Mouse (Mus musculus): ENCODE measurements around the gene Unc5cl.
"Not testable (repeated sequence)": the region's sequence is repeated elsewhere in the genome, so short reads cannot be mapped to it uniquely, and the experiment has no call there.

The Unc5cl gene

GRCm38 (mm10) chr17:48467395-48468231 is 12.9 kb downstream of the Unc5cl start:
- peak; percentile 84 for DNase-seq

GRCm38 (mm10) chr17:48474282-48474681 is 19.6 kb downstream of the Unc5cl start:
- not testable (repeated sequence) for DNase-seq

GRCm38 (mm10) chr17:48475444-48475843 is 20.7 kb downstream of the Unc5cl start:
- no peak for DNase-seq

- DNase-seq, result no peak
These were observed 25.3 kb downstream of the Unc5cl start for GRCm38 (mm10) chr17:48479952-48480351.

GRCm38 (mm10) chr17:48483764-48484163 is 29.1 kb downstream of the Unc5cl start:
- no peak for DNase-seq

GRCm38 (mm10) chr17:48484191-48484590 is 29.5 kb downstream of the Unc5cl start:
- DNase-seq, result no peak

- DNase-seq, result no peak
These were observed 34.8 kb downstream of the Unc5cl start for GRCm38 (mm10) chr17:48489466-48489865.

GRCm38 (mm10) chr17:48492621-48493020 is 37.9 kb downstream of the Unc5cl start:
- no peak for DNase-seq

- no peak for DNase-seq
These were observed 38.9 kb downstream of the Unc5cl start for GRCm38 (mm10) chr17:48493582-48493981.

- DNase-seq, result no peak
These were observed 39.3 kb downstream of the Unc5cl start for GRCm38 (mm10) chr17:48493986-48494385.

- DNase-seq, result no peak
These were observed 43.3 kb downstream of the Unc5cl start for GRCm38 (mm10) chr17:48497986-48498385.

- DNase-seq, result no peak
These were observed 46.2 kb downstream of the Unc5cl start for GRCm38 (mm10) chr17:48500846-48501445.

GRCm38 (mm10) chr17:48505006-48505405 is 50.3 kb downstream of the Unc5cl start:
- DNase-seq, result no peak

- no peak for DNase-seq
These were observed 52.3 kb downstream of the Unc5cl start for GRCm38 (mm10) chr17:48506986-48507385.

- no peak for DNase-seq
These were observed 54.9 kb downstream of the Unc5cl start for GRCm38 (mm10) chr17:48509596-48509995.

GRCm38 (mm10) chr17:48512614-48513281 is 58.0 kb downstream of the Unc5cl start:
- no peak for DNase-seq

- DNase-seq, result no peak
These were observed 59.9 kb downstream of the Unc5cl start for GRCm38 (mm10) chr17:48514613-48515012.

- DNase-seq, result no peak
These were observed 64.3 kb downstream of the Unc5cl start for GRCm38 (mm10) chr17:48519046-48519445.

GRCm38 (mm10) chr17:48520352-48520751 is 65.7 kb downstream of the Unc5cl start:
- no peak for DNase-seq

GRCm38 (mm10) chr17:48523056-48523455 is 68.4 kb downstream of the Unc5cl start:
- DNase-seq, result no peak

- no peak for DNase-seq
These were observed 79.4 kb downstream of the Unc5cl start for GRCm38 (mm10) chr17:48533844-48534705.

- no peak for DNase-seq
These were observed 83.6 kb downstream of the Unc5cl start for GRCm38 (mm10) chr17:48538328-48538727.

GRCm38 (mm10) chr17:48539326-48539725 is 84.6 kb downstream of the Unc5cl start:
- DNase-seq, result no peak
